Mouse (Mus musculus) lung, adult 18-20 months (tissue): Measurements from ENCODE around the gene Tacc3.

Source experiments
- DNase-seq, 2 experiments: peaks; one replicate each; pipeline ENCODE4 v3.0.0; 2022; ENCODE audit warnings: mixed read lengths in 2 of 2

Tacc3 gene

GRCm38 (mm10) chr5:33656739-33657138, 1.2 kb upstream of the Tacc3 start:
- DNase-seq = no peak

GRCm38 (mm10) chr5:33657251-33657786, 609 bp upstream of the Tacc3 start:
- no peak for DNase-seq

GRCm38 (mm10) chr5:33658664-33659050, 729 bp downstream of the Tacc3 start:
- DNase-seq = no peak

- DNase-seq = no peak
These were observed 10.3 kb downstream of the Tacc3 start for GRCm38 (mm10) chr5:33668223-33668622.

- DNase-seq = no peak
These were observed 13.7 kb downstream of the Tacc3 start for GRCm38 (mm10) chr5:33671659-33672058.

GRCm38 (mm10) chr5:33674439-33674838, 16.5 kb downstream of the Tacc3 start:
- DNase-seq = no peak

GRCm38 (mm10) chr5:33675964-33676363, 18.0 kb downstream of the Tacc3 start:
- peak; percentile 70 to 76 for DNase-seq

- DNase-seq = peak; percentile 57 to 78
These were observed 20.3 kb downstream of the Tacc3 start for GRCm38 (mm10) chr5:33678244-33678643.

- DNase-seq = peak in 1 of 2 experiments; percentile 67
These were observed 23.1 kb downstream of the Tacc3 start for GRCm38 (mm10) chr5:33681044-33681443.

- DNase-seq = no peak
These were observed 23.9 kb downstream of the Tacc3 start for GRCm38 (mm10) chr5:33681611-33682388.

GRCm38 (mm10) chr5:33682963-33683362, 25.0 kb downstream of the Tacc3 start:
- no peak for DNase-seq

- DNase-seq = peak; percentile 66 to 82
These were observed 26.1 kb downstream of the Tacc3 start for GRCm38 (mm10) chr5:33683897-33684652.

- no peak for DNase-seq
These were observed 27.0 kb downstream of the Tacc3 start for GRCm38 (mm10) chr5:33684932-33685331.

GRCm38 (mm10) chr5:33687142-33687541, 29.2 kb downstream of the Tacc3 start:
- peak in 1 of 2 experiments; percentile 62 for DNase-seq

GRCm38 (mm10) chr5:33688278-33689220, 30.6 kb downstream of the Tacc3 start:
- DNase-seq = peak; percentile 62 to 71

GRCm38 (mm10) chr5:33689221-33689844, 31.4 kb downstream of the Tacc3 start:
- peak; percentile 77 to 87 for DNase-seq

- DNase-seq = peak; percentile 84 to 87
These were observed 32.1 kb downstream of the Tacc3 start for GRCm38 (mm10) chr5:33689852-33690645.

GRCm38 (mm10) chr5:33692393-33692792, 34.5 kb downstream of the Tacc3 start:
- DNase-seq = peak in 1 of 2 experiments; percentile 60

GRCm38 (mm10) chr5:33694461-33694847, 36.5 kb downstream of the Tacc3 start:
- peak in 1 of 2 experiments; percentile 58 for DNase-seq

GRCm38 (mm10) chr5:33694848-33695717, 37.2 kb downstream of the Tacc3 start:
- peak; percentile 79 to 89 for DNase-seq
